Mouse (Mus musculus): ENCODE results near the gene Ift80. TPM values are rescaled to one million over a fixed set of nuclear protein-coding genes. Genes with fewer than 3 reads are reported as not detected.
A peak's percentile ranks its signal among the peaks of the same experiment; 100 is the strongest.

Ift80 gene
- polyA plus RNA-seq, 1 experiment from 2014 or later: 24.8 TPM

GRCm38 (mm10) chr3:69008873-69009272 is 4.5 kb upstream of the Ift80 start:
- no peak for ATAC-seq (replicated peaks; ENCODE audit: insufficient number of reproducible peaks, low FRiP score, low TSS enrichment, low read depth)
- 91% methylated on average over 2 of the region's 2 CpGs for WGBS
- H3K27me3 ChIP-seq (ENCODE audit: control insufficient read depth, insufficient read depth, low read length): no peaks in the 10 kb centered on the region
- no peak overlapping the region for H3K4me2 ChIP-seq (ENCODE audit: low read depth, low read length)
- DNase-seq (ENCODE audit: low spot score): no peak
- no peak overlapping the region for H3K4me3 ChIP-seq (ENCODE audit: low read depth, low read length)
- H3K9me3 ChIP-seq (replicated peaks; ENCODE audit: control insufficient read depth, low read length): no peaks in the 10 kb centered on the region
- H3K36me3 ChIP-seq (replicated peaks; ENCODE audit: control insufficient read depth, insufficient read depth, low read depth, low read length): no peaks in the 10 kb centered on the region
- H3K9ac ChIP-seq (replicated peaks; ENCODE audit: low read length): no peak overlapping the region
- H3K4me1 ChIP-seq (ENCODE audit: control insufficient read depth, insufficient read depth, low read length): no peaks in the 10 kb centered on the region
- no peak overlapping the region for H3K27ac ChIP-seq (replicated peaks; ENCODE audit: low read depth, low read length)

DNA sequence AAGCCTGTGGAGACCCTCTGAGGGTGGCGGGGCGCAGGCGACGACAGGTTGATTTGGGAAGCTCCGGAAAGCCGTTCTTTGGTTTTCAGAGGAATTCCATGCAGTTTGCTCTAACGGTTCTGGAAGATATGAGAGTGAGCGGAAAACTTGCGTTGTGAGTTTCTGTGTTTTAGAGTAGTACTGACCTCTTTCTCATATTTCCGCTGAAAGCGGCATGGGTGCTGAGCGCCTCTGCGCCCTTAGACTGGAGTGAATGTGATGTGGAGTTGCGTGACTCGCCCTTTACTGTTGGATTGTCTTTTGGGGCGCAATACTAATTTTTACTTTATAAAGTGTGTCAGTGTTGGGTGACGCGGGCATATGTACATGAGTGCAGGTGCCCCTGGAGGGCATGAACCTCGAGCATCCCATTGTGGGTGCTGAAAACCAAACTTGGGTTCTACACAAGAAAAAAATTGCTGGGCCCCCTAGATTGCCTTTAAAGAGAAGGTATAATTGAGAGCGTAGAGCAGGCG is 1.9 kb upstream of the Ift80 start:
- Histone ChIP-seq H3K4me2 (ENCODE audit: low read depth, low read length) (peak overlapping the region; percentile 84), H3K36me3 (replicated peaks; ENCODE audit: control insufficient read depth, insufficient read depth, low read depth, low read length) (no peaks in the 10 kb centered on the region), H3K4me1 (ENCODE audit: control insufficient read depth, insufficient read depth, low read length) (no peaks in the 10 kb centered on the region), H3K27me3 (ENCODE audit: control insufficient read depth, insufficient read depth, low read length) (no peaks in the 10 kb centered on the region), H3K9ac (replicated peaks; ENCODE audit: low read length) (peak overlapping the region; percentile 96), H3K27ac (replicated peaks; ENCODE audit: low read depth, low read length) (no peak overlapping the region), H3K9me3 (replicated peaks; ENCODE audit: control insufficient read depth, low read length) (no peaks in the 10 kb centered on the region), H3K4me3 (ENCODE audit: low read depth, low read length) (peak overlapping the region; percentile 97)
- WGBS: 8% methylated on average over 21 of the region's 21 CpGs
- ATAC-seq (replicated peaks; ENCODE audit: insufficient number of reproducible peaks, low FRiP score, low TSS enrichment, low read depth): no peak
- DNase-seq (ENCODE audit: low spot score): no peak

- Histone ChIP-seq H3K27me3 (ENCODE audit: control insufficient read depth, insufficient read depth, low read length) (no peaks in the 10 kb centered on the region), H3K36me3 (replicated peaks; ENCODE audit: control insufficient read depth, insufficient read depth, low read depth, low read length) (no peaks in the 10 kb centered on the region), H3K9me3 (replicated peaks; ENCODE audit: control insufficient read depth, low read length) (no peaks in the 10 kb centered on the region), H3K27ac (replicated peaks; ENCODE audit: low read depth, low read length) (peak overlapping the region; percentile 93), H3K4me3 (ENCODE audit: low read depth, low read length) (peak overlapping the region; percentile 97), H3K9ac (replicated peaks; ENCODE audit: low read length) (peak overlapping the region; percentile 96), H3K4me2 (ENCODE audit: low read depth, low read length) (peak overlapping the region; percentile 84), H3K4me1 (ENCODE audit: control insufficient read depth, insufficient read depth, low read length) (no peaks in the 10 kb centered on the region)
- ATAC-seq (replicated peaks; ENCODE audit: insufficient number of reproducible peaks, low FRiP score, low TSS enrichment, low read depth) (peak; percentile 80), DNase-seq (ENCODE audit: low spot score) (peak; percentile 48)
- WGBS: under 1% methylated on average over 67 of the region's 72 CpGs
These were observed 1.2 kb upstream of the Ift80 start for GRCm38 (mm10) chr3:69005338-69006245.

DNA sequence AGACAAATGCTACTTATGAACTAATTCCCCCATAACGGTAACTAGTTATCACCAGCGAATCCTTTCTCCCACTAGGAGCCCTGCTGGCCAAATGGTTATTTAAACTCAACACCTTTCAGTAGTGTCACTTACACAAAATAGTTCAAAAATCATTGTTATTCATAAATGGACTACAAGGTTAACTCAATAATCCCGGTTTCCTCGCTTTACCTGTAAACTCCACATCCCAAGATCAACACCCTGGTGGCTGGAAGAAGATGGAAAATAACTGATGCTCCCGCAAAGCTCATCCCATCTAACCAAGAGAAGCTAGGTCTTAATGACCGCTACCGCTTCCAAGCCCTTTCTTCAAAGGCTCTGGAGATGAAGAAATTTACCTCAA is 324 bp downstream of the Ift80 start:
- ATAC-seq (replicated peaks; ENCODE audit: insufficient number of reproducible peaks, low FRiP score, low TSS enrichment, low read depth) (0 out of 2 replicates have a peak, but pooled peaks have one; percentile 0), DNase-seq (ENCODE audit: low spot score) (peak; percentile 42)
- H3K4me2 ChIP-seq (ENCODE audit: low read depth, low read length): peak overlapping the region; percentile 49
- 1% methylated on average over 7 of the region's 7 CpGs for WGBS
- H3K9me3 ChIP-seq (replicated peaks; ENCODE audit: control insufficient read depth, low read length): no peaks in the 10 kb centered on the region
- H3K4me1 ChIP-seq (ENCODE audit: control insufficient read depth, insufficient read depth, low read length): no peaks in the 10 kb centered on the region
- peak overlapping the region; percentile 97 for H3K4me3 ChIP-seq (ENCODE audit: low read depth, low read length)
- H3K27me3 ChIP-seq (ENCODE audit: control insufficient read depth, insufficient read depth, low read length): no peaks in the 10 kb centered on the region
- H3K36me3 ChIP-seq (replicated peaks; ENCODE audit: control insufficient read depth, insufficient read depth, low read depth, low read length): no peaks in the 10 kb centered on the region
- peak overlapping the region; percentile 67 for H3K9ac ChIP-seq (replicated peaks; ENCODE audit: low read length)
- peak overlapping the region; percentile 93; the same call in 1 of the 2 replicates for H3K27ac ChIP-seq (replicated peaks; ENCODE audit: low read depth, low read length)

DNA sequence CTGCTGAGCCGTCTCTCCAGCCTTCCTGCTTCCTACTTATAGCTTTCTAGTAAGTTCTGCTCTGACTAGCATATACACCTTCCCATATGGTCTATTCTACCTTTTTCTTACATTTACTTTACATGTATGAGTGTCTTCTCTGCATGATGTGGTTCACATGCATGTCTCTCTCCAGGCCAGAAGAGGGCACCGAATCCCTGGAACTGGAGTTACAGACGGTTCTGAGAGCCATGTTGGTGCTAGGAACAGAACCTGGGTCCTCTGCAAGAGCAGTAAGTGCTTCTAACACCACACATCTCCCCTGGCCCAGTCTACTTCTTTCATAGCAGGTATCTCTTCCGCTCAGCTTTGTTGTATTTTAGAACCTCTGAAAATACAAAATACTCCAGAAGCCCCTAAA is 1.6 kb downstream of the Ift80 start:
- H3K36me3 ChIP-seq (replicated peaks; ENCODE audit: control insufficient read depth, insufficient read depth, low read depth, low read length): no peaks in the 10 kb centered on the region
- no peak for ATAC-seq (replicated peaks; ENCODE audit: insufficient number of reproducible peaks, low FRiP score, low TSS enrichment, low read depth)
- H3K4me1 ChIP-seq (ENCODE audit: control insufficient read depth, insufficient read depth, low read length): no peaks in the 10 kb centered on the region
- no peaks in the 10 kb centered on the region for H3K9me3 ChIP-seq (replicated peaks; ENCODE audit: control insufficient read depth, low read length)
- H3K4me2 ChIP-seq (ENCODE audit: low read depth, low read length): no peak overlapping the region
- H3K27ac ChIP-seq (replicated peaks; ENCODE audit: low read depth, low read length): no peak overlapping the region
- no peaks in the 10 kb centered on the region for H3K27me3 ChIP-seq (ENCODE audit: control insufficient read depth, insufficient read depth, low read length)
- no peak overlapping the region for H3K9ac ChIP-seq (replicated peaks; ENCODE audit: low read length)
- WGBS: 86% methylated on average over 4 of the region's 4 CpGs
- DNase-seq (ENCODE audit: low spot score): no peak
- H3K4me3 ChIP-seq (ENCODE audit: low read depth, low read length): no peak overlapping the region

DNA sequence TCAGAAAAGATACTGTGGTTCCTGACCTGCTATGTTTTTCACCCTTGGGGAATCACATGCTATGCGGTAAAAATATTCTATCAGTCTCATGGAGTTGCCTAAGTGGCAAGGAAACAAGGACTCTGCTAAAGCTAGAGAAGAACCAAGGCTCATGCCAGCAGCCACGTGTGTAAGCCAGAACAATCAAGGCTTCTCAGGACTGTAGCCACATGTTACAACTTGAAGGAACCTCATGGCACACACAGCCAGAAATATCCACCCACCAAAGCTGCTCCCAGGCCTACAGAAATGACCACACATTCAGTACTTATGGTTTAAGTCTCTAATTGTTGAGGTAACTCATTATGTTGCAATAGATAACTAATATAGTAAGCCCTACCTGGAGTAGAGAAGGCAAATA is 17.8 kb downstream of the Ift80 start:
- H3K9ac ChIP-seq (replicated peaks; ENCODE audit: low read length): no peak overlapping the region
- ATAC-seq (replicated peaks; ENCODE audit: insufficient number of reproducible peaks, low FRiP score, low TSS enrichment, low read depth): no peak
- no peaks in the 10 kb centered on the region for H3K36me3 ChIP-seq (replicated peaks; ENCODE audit: control insufficient read depth, insufficient read depth, low read depth, low read length)
- 84% methylated on average over 2 of the region's 2 CpGs for WGBS
- no peak overlapping the region for H3K4me3 ChIP-seq (ENCODE audit: low read depth, low read length)
- H3K4me2 ChIP-seq (ENCODE audit: low read depth, low read length): no peak overlapping the region
- H3K9me3 ChIP-seq (replicated peaks; ENCODE audit: control insufficient read depth, low read length): no peaks in the 10 kb centered on the region
- H3K27ac ChIP-seq (replicated peaks; ENCODE audit: low read depth, low read length): no peak overlapping the region
- H3K27me3 ChIP-seq (ENCODE audit: control insufficient read depth, insufficient read depth, low read length): no peaks in the 10 kb centered on the region
- no peaks in the 10 kb centered on the region for H3K4me1 ChIP-seq (ENCODE audit: control insufficient read depth, insufficient read depth, low read length)
- DNase-seq (ENCODE audit: low spot score): no peak

DNA sequence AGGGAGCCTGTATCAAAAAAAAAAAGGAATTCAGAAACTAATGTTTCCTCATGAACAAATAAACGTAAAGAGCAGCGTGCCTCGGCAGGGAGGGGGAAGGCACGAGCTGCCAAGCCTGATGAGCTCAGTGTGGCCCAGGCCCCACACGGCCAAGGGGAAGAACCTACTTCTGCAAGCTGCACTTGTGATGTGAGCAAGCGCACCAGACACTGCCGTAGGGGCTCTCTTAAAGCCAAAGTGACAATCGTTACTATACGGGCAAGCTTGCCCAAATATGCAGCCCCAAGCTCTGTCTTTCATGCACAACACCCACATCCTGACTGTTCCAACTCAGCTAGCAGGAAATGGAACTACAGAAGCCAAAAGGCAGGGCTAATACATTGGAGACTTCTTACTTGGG is 23.5 kb downstream of the Ift80 start:
- WGBS: 77% methylated on average over 9 of the region's 9 CpGs
- DNase-seq (ENCODE audit: low spot score) (no peak), ATAC-seq (replicated peaks; ENCODE audit: insufficient number of reproducible peaks, low FRiP score, low TSS enrichment, low read depth) (no peak)
- H3K27me3 ChIP-seq (ENCODE audit: control insufficient read depth, insufficient read depth, low read length): no peaks in the 10 kb centered on the region
- no peak overlapping the region for H3K4me3 ChIP-seq (ENCODE audit: low read depth, low read length)
- no peaks in the 10 kb centered on the region for H3K9me3 ChIP-seq (replicated peaks; ENCODE audit: control insufficient read depth, low read length)
- no peak overlapping the region for H3K27ac ChIP-seq (replicated peaks; ENCODE audit: low read depth, low read length)
- H3K36me3 ChIP-seq (replicated peaks; ENCODE audit: control insufficient read depth, insufficient read depth, low read depth, low read length): no peaks in the 10 kb centered on the region
- H3K9ac ChIP-seq (replicated peaks; ENCODE audit: low read length): no peak overlapping the region
- no peak overlapping the region for H3K4me2 ChIP-seq (ENCODE audit: low read depth, low read length)
- no peaks in the 10 kb centered on the region for H3K4me1 ChIP-seq (ENCODE audit: control insufficient read depth, insufficient read depth, low read length)

DNA sequence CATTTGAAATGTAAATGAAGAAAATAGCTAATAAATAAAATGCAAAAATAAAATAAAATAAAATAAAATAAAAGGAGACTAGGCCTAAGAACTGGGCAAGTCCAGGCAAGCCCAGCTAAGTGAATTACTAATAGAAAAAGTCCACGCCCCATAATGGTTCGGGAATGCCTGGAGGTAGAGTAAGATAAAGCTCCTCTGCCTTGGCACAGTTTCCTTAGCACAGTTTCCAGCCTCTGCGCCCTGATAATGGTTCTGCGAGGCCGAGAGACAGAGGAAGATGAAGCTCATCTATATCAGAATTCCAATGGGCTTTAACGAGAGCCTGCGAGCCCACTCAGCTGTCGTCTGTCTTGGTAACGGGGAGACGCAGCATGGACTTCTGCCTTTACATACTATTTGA is 25.2 kb downstream of the Ift80 start:
- 84% methylated on average over 10 of the region's 10 CpGs for WGBS
- no peak for DNase-seq (ENCODE audit: low spot score)
- Histone ChIP-seq H3K9me3 (replicated peaks; ENCODE audit: control insufficient read depth, low read length) (no peaks in the 10 kb centered on the region), H3K9ac (replicated peaks; ENCODE audit: low read length) (no peak overlapping the region), H3K27ac (replicated peaks; ENCODE audit: low read depth, low read length) (no peak overlapping the region), H3K4me2 (ENCODE audit: low read depth, low read length) (no peak overlapping the region), H3K4me3 (ENCODE audit: low read depth, low read length) (no peak overlapping the region), H3K4me1 (ENCODE audit: control insufficient read depth, insufficient read depth, low read length) (no peaks in the 10 kb centered on the region; the same call in 1 of the 2 replicates), H3K27me3 (ENCODE audit: control insufficient read depth, insufficient read depth, low read length) (no peaks in the 10 kb centered on the region), H3K36me3 (replicated peaks; ENCODE audit: control insufficient read depth, insufficient read depth, low read depth, low read length) (no peaks in the 10 kb centered on the region)
- no peak for ATAC-seq (replicated peaks; ENCODE audit: insufficient number of reproducible peaks, low FRiP score, low TSS enrichment, low read depth)

Measured in embryonic facial prominence, embryonic 11.5 days (tissue).